Mouse (Mus musculus): ENCODE measurements around the gene Tspan8. TPM values are rescaled to one million over a fixed set of nuclear protein-coding genes. Genes with fewer than 3 reads are reported as not detected.

Tspan8 gene
- total RNA-seq, 2 experiments from 2014 or later: 0.37 to 0.93 TPM

GRCm38 (mm10) chr10:115829696-115830095 lies 13.1 kb downstream of the Tspan8 start:
- intact Hi-C loops (cut with DNase I): no loop called here
- DNase-seq (ENCODE audit: low spot score in 2 of 2): no peak

- no peak for DNase-seq (ENCODE audit: low spot score in 2 of 2)
- intact Hi-C loops (cut with DNase I): no loop called here
Measured at GRCm38 (mm10) chr10:115830726-115831125, 14.1 kb downstream of the Tspan8 start.

GRCm38 (mm10) chr10:115834017-115834416 lies 17.4 kb downstream of the Tspan8 start:
- intact Hi-C loops (cut with DNase I): no loop called here
- DNase-seq (ENCODE audit: low spot score in 2 of 2): no peak

GRCm38 (mm10) chr10:115846930-115847329 lies 30.3 kb downstream of the Tspan8 start:
- no peak for DNase-seq (ENCODE audit: low spot score in 2 of 2)
- intact Hi-C loops (cut with DNase I): no loop called here

DNA sequence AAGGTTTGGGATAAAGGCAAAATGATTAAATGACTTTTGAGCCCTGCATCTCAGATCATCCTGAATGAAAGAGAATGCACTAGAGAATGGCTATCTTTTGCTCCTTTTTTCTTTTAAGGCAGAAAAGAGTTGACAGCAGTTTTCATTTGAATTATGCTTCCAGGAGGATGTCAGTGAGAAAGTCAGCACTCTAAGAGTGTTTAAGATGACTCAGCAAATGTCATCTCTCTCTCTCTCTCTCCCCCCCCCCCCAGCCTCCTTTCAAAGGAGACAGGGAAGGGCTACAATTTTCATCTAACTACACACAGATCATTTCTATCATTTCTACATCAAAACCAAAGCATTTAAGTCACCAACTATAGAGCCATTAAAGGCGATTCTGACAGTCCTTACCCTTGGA lies 31.9 kb downstream of the Tspan8 start:
- no peak for DNase-seq (ENCODE audit: low spot score in 2 of 2)
- intact Hi-C loops (cut with DNase I): no loop called here

- intact Hi-C loops (cut with DNase I): no loop called here
- DNase-seq (ENCODE audit: low spot score in 2 of 2): no peak
Measured at GRCm38 (mm10) chr10:115860210-115860880, 43.7 kb downstream of the Tspan8 start.

DNA sequence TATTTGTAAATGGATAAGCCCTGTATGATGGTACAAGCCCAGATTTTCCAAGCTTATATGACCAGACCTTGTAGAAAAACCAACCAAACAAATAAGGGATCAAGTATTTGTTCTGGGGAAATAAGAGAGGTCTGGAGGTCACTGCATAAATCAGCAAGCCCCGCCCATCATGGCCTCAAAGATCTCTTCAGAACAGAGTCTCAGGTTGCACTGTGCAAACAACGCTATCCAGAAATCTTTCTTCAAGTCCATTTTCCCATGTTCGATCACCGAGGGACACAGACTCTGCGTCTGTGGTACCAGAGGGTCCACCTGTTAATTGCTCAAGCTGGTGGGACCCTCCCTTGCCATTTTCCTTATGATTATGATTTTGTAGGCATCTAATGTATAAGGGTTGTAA lies 45.3 kb downstream of the Tspan8 start:
- intact Hi-C loops (cut with DNase I): no loop called here
- DNase-seq (ENCODE audit: low spot score in 2 of 2): no peak

DNA sequence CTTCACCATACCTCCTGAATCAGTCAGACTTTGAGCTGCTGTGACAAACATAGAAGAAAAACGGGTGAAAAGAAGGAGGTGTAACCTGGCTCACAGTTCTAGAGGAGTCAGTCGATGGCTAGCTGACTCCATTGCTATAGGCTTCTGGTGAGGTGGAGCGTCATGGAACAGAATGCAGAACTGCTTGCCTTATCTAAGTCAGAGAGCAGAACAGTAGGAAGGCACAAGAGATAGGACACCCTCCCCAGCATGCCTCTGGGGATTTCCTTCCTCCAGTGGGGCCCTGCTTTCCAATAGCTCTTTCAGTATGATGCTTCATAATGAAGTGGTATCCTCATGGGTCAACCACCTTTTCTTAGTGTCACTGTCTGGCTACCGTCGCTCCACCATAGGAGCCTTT lies 66.1 kb downstream of the Tspan8 start:
- no peak for DNase-seq (ENCODE audit: low spot score in 2 of 2)
- intact Hi-C loops (cut with DNase I): no loop called here

DNA sequence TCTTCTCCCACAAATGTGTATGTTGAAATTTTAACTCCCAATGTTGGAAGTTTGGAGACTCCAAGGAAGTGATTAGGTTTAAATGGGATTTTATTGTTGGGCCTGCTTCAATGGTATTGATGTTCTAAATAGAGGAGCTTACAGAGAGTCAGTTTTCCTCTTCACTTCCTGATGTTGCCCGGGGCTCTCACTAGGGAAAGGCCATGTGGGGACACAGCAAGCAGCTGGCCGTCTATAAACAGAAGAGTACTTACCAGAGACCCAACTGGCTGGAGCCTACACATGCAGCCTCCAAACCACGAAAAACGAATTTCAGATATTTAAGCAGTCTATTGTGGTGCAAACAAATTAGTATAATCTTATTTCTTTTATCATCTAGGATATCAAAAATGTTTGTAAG lies 75.3 kb downstream of the Tspan8 start:
- DNase-seq (ENCODE audit: low spot score in 2 of 2): no peak

DNA sequence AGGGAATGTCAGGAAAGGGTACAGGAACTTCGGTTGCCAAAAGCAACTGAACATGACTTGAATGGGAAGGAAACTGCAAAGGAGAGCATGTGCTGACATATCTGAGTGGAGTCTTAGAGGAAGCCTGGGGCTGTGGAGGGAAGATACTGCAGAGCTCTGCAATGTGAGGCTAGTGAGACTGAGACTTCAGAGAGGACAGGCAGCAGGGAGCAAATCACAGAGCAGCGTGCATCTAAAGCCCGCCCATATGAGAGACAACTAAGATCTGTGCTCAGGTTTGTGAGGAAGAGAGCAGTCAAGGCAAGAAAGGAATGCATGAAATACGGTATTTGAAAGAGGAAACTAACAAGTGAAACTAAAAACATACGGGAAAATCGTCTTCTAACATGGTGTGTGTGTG lies 76.3 kb downstream of the Tspan8 start:
- DNase-seq (ENCODE audit: low spot score in 2 of 2): no peak
- intact Hi-C loops (cut with DNase I): no loop called here

More for the DNA sequence above, 75.3 kb downstream of the Tspan8 start:
- intact Hi-C loops (cut with DNase I): no loop called here

- intact Hi-C loops (cut with DNase I): no loop called here
- no peak for DNase-seq (ENCODE audit: low spot score in 2 of 2)
Measured at GRCm38 (mm10) chr10:115894045-115894444, 77.4 kb downstream of the Tspan8 start.

DNA sequence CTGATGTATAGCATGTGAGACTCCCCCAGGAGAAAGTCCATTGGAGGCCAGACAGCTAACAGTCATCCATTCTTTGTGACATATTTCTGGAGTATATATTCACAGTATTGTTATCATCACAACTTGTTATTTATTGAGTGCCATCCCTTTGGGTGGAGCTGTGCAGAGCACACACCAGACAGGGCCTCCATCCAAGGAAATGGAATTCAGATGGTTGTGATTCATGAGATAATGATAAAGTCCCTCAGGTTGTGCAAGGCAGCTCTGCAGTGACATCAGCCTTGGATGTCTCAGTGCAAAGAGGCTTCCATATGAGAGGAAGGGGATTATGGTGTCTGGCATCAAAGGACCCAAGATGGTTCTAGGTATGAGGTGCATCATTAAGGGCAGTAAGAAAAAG lies 80.1 kb downstream of the Tspan8 start:
- intact Hi-C loops (cut with DNase I): no loop called here
- no peak for DNase-seq (ENCODE audit: low spot score in 2 of 2)

DNA sequence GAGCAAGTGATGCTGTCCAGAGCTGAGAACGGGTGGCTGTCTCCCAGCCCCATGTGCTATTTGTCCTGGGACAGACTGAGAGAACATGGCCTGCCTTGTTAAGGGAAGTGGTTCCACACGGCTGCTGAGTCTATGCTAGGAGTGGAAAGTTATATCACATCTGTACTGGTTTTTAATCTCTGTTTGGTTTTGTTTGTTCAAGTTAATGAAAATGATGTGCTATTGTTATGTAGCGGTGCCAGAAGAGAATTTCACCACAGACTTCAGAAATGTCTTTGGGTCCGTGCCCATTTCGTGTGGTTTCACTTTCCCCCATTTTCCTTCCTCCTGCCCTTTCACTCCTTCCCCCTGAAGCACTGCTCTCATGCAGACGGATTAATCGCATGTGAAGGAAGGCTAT lies 80.6 kb downstream of the Tspan8 start:
- intact Hi-C loops (cut with DNase I): no loop called here
- no peak for DNase-seq (ENCODE audit: low spot score in 2 of 2)

Other genes with a start within 250 kb of the Tspan8 start
- gene A930009A15Rik, start 246.8 kb upstream of the Tspan8 start, total RNA-seq (2021): under 1 TPM; 0.32 to 0.41 TPM
- 1 to 10 TPM; 3.6 to 6.6 TPM for gene Lgr5, start 229.1 kb upstream of the Tspan8 start, total RNA-seq (2021)
- 10 to 100 TPM; 18.1 to 21.4 TPM for gene Ptprr, start 201.4 kb downstream of the Tspan8 start, total RNA-seq (2021)